Mouse (Mus musculus) kidney, embryonic 15.5 days (tissue): Measurements from ENCODE around the gene Fjx1. TPM values are rescaled to one million over a fixed set of nuclear protein-coding genes. Genes with fewer than 3 reads are reported as not detected.

Source experiments
- ATAC-seq: fragments of 200-750 bp; cut with Nextera tagmentation; replicated peaks from 2 replicates; pipeline ENCODE4 v1.8.0; 2017; ENCODE audit warnings: moderate TSS enrichment; ENCODE audit not compliant: low FRiP score
- H3K27ac ChIP-seq: fragments of 300-500 bp; sonication (generic); 2 replicates; pipeline ENCODE4 v1.5.1; 2015; ENCODE audit warnings: mild to moderate bottlenecking, inconsistent platforms
- H3K27me3 ChIP-seq: fragments of 300-500 bp; sonication (generic); 2 replicates; pipeline ENCODE4 v1.6.1; 2015; ENCODE audit warnings: inconsistent platforms
- H3K36me3 ChIP-seq: fragments of 300-500 bp; sonication (generic); 2 replicates; pipeline ENCODE4 v1.6.1; 2015; ENCODE audit warnings: inconsistent platforms
- H3K4me1 ChIP-seq: fragments of 300-500 bp; sonication (generic); 2 replicates; pipeline ENCODE4 v1.6.1; 2015; ENCODE audit warnings: inconsistent platforms
- H3K4me2 ChIP-seq: fragments of 300-500 bp; sonication (generic); 2 replicates; pipeline ENCODE4 v1.6.1; 2015; ENCODE audit warnings: moderate library complexity, mild to moderate bottlenecking, inconsistent platforms
- H3K4me3 ChIP-seq: fragments of 300-500 bp; sonication (generic); replicated peaks from 2 replicates; pipeline ENCODE4 v1.5.1; 2015; ENCODE audit warnings: mild to moderate bottlenecking, inconsistent platforms
- H3K9ac ChIP-seq: fragments of 300-500 bp; sonication (generic); 2 replicates; pipeline ENCODE4 v1.6.1; 2015; ENCODE audit warnings: mild to moderate bottlenecking, inconsistent platforms
- H3K9me3 ChIP-seq: fragments of 300-500 bp; sonication (generic); replicated peaks from 2 replicates; pipeline ENCODE4 v1.6.1; 2016; ENCODE audit warnings: inconsistent platforms
- WGBS: fragments of 180-500 bp; shearing (Covaris S2); methylation state at CpG from one replicate; pipeline ENCODE4 v1.1.7; 2015; ENCODE audit warnings: mixed read lengths; 5-methylcytosine and 5-hydroxymethylcytosine counted together
- polyA plus RNA-seq: library from polyadenylated mRNA; unstranded; fragments of >200 nt; fragmentation: Nextera tagmentation; extraction: Ambion mirVana; gene quantifications from 2 replicates; pipeline ENCODE4 v1.2.1, GENCODE M21; 2015

Fjx1 gene
- polyA plus RNA-seq: 11.1 and 11.3 TPM in 2 replicates

- peak within 1 kb of the TSS; percentile 95 for H3K4me2 ChIP-seq
- H3K36me3 ChIP-seq: no peaks in the 10 kb centered on the region
These were observed at the start of gene Fjx1 for GRCm38 (mm10) chr2:102451671-102452549. Fjx1 (minus strand) TSS chr2:102452499.

GRCm38 (mm10) chr2:102500001-102500689 is 47.8 kb upstream of the Fjx1 start:
- Histone ChIP-seq H3K9ac (no peak overlapping the region), H3K27ac (no peak overlapping the region), H3K4me2 (no peak overlapping the region), H3K27me3 (no peaks in the 10 kb centered on the region), H3K9me3 (no peaks in the 10 kb centered on the region), H3K4me1 (no peaks in the 10 kb centered on the region), H3K36me3 (no peaks in the 10 kb centered on the region), H3K4me3 (no peak overlapping the region)
- WGBS: 23% methylated on average over 4 of the region's 4 CpGs
- no peak for ATAC-seq

More at GRCm38 (mm10) chr2:102451671-102452549, at the start of gene Fjx1:
- H3K9me3 ChIP-seq: no peaks in the 10 kb centered on the region
- ATAC-seq: peak; percentile 80
- under 1% methylated on average over 39 of the region's 49 CpGs for WGBS
- H3K4me3 ChIP-seq: peak within 1 kb of the TSS; percentile 83
- H3K4me1 ChIP-seq: peaks cover 56% of the 10 kb centered on the region
- H3K27me3 ChIP-seq: peaks cover 25% of the 10 kb centered on the region
- H3K9ac ChIP-seq: peak within 1 kb of the TSS; percentile 81
- H3K27ac ChIP-seq: peak within 1 kb of the TSS; percentile 87

GRCm38 (mm10) chr2:102480738-102481137 is 28.4 kb upstream of the Fjx1 start:
- Histone ChIP-seq H3K4me3 (no peak overlapping the region), H3K36me3 (no peaks in the 10 kb centered on the region), H3K4me2 (no peak overlapping the region), H3K27me3 (no peaks in the 10 kb centered on the region), H3K9ac (no peak overlapping the region), H3K4me1 (0 out of 2 replicates have a peak, but pooled peaks cover 2% of the 10 kb centered on the region), H3K9me3 (no peaks in the 10 kb centered on the region), H3K27ac (no peak overlapping the region)
- 51% methylated on average over 3 of the region's 3 CpGs for WGBS
- no peak for ATAC-seq

- Histone ChIP-seq H3K9me3 (no peaks in the 10 kb centered on the region), H3K4me1 (0 out of 2 replicates have a peak, but pooled peaks cover under 1% of the 10 kb centered on the region), H3K9ac (no peak overlapping the region), H3K4me3 (no peak overlapping the region), H3K4me2 (no peak overlapping the region), H3K27me3 (no peaks in the 10 kb centered on the region), H3K36me3 (no peaks in the 10 kb centered on the region), H3K27ac (no peak overlapping the region)
- WGBS: 81% methylated on average over 2 of the region's 2 CpGs
- no peak for ATAC-seq
These were observed 23.8 kb upstream of the Fjx1 start for GRCm38 (mm10) chr2:102476101-102476500.

- no peak overlapping the region for H3K4me2 ChIP-seq
- no peak overlapping the region for H3K4me3 ChIP-seq
- ATAC-seq: no peak
- H3K9ac ChIP-seq: no peak overlapping the region
- no peaks in the 10 kb centered on the region for H3K36me3 ChIP-seq
- H3K9me3 ChIP-seq: no peaks in the 10 kb centered on the region
- no peaks in the 10 kb centered on the region for H3K27me3 ChIP-seq
- H3K4me1 ChIP-seq: peaks cover 6% of the 10 kb centered on the region; the same call in 1 of the 2 replicates
- 78% methylated on average over 3 of the region's 3 CpGs for WGBS
- H3K27ac ChIP-seq: no peak overlapping the region
These were observed 16.3 kb upstream of the Fjx1 start for GRCm38 (mm10) chr2:102468645-102469044.

- peak overlapping the region; percentile 57 for H3K27ac ChIP-seq
- no peak overlapping the region for H3K4me2 ChIP-seq
- WGBS: 63% methylated on average over 2 of the region's 2 CpGs
- no peak overlapping the region for H3K4me3 ChIP-seq
- no peak for ATAC-seq
- H3K27me3 ChIP-seq: peaks cover 4% of the 10 kb centered on the region
- H3K9ac ChIP-seq: no peak overlapping the region
- H3K36me3 ChIP-seq: no peaks in the 10 kb centered on the region
- peaks cover 6% of the 10 kb centered on the region; the same call in 1 of the 2 replicates for H3K4me1 ChIP-seq
- no peaks in the 10 kb centered on the region for H3K9me3 ChIP-seq
These were observed 12.0 kb upstream of the Fjx1 start for GRCm38 (mm10) chr2:102464342-102464732.

- no peak overlapping the region for H3K4me3 ChIP-seq
- peak overlapping the region; percentile 5; the same call in 1 of the 2 replicates for H3K4me2 ChIP-seq
- WGBS: 22% methylated on average over 12 of the region's 12 CpGs
- H3K27ac ChIP-seq: peak overlapping the region; percentile 57
- ATAC-seq: peak; percentile 74
- H3K27me3 ChIP-seq: peaks cover 10% of the 10 kb centered on the region
- no peak overlapping the region for H3K9ac ChIP-seq
- peaks cover 6% of the 10 kb centered on the region; the same call in 1 of the 2 replicates for H3K4me1 ChIP-seq
- no peaks in the 10 kb centered on the region for H3K9me3 ChIP-seq
- no peaks in the 10 kb centered on the region for H3K36me3 ChIP-seq
These were observed 11.5 kb upstream of the Fjx1 start for GRCm38 (mm10) chr2:102463587-102464341.

GRCm38 (mm10) chr2:102461491-102461890 is 9.2 kb upstream of the Fjx1 start:
- peaks cover 31% of the 10 kb centered on the region for H3K27me3 ChIP-seq
- no peak overlapping the region for H3K4me3 ChIP-seq
- no peak overlapping the region for H3K27ac ChIP-seq
- H3K36me3 ChIP-seq: no peaks in the 10 kb centered on the region
- no peak for ATAC-seq
- 88% methylated on average over 1 of the region's 1 CpGs for WGBS
- peaks cover 6% of the 10 kb centered on the region; the same call in 1 of the 2 replicates for H3K4me1 ChIP-seq
- H3K9ac ChIP-seq: no peak overlapping the region
- no peak overlapping the region for H3K4me2 ChIP-seq
- H3K9me3 ChIP-seq: no peaks in the 10 kb centered on the region

- Histone ChIP-seq H3K9me3 (no peaks in the 10 kb centered on the region), H3K27me3 (peaks cover 49% of the 10 kb centered on the region), H3K36me3 (no peaks in the 10 kb centered on the region), H3K9ac (no peak overlapping the region), H3K4me3 (no peak overlapping the region), H3K4me2 (no peak overlapping the region), H3K4me1 (peaks cover 28% of the 10 kb centered on the region), H3K27ac (no peak overlapping the region)
- no peak for ATAC-seq
- WGBS: 87% methylated on average over 1 of the region's 1 CpGs
These were observed 2.8 kb upstream of the Fjx1 start for GRCm38 (mm10) chr2:102455126-102455525.

- H3K4me3 ChIP-seq: no peak overlapping the region
- no peaks in the 10 kb centered on the region for H3K9me3 ChIP-seq
- no peak overlapping the region for H3K4me2 ChIP-seq
- ATAC-seq: no peak
- H3K27me3 ChIP-seq: peaks cover 37% of the 10 kb centered on the region
- no peaks in the 10 kb centered on the region for H3K36me3 ChIP-seq
- 17% methylated on average over 3 of the region's 3 CpGs for WGBS
- H3K4me1 ChIP-seq: peaks cover 42% of the 10 kb centered on the region
- no peak overlapping the region for H3K27ac ChIP-seq
- H3K9ac ChIP-seq: no peak overlapping the region
These were observed 1.1 kb upstream of the Fjx1 start for GRCm38 (mm10) chr2:102453447-102453846.

- H3K36me3 ChIP-seq: no peaks in the 10 kb centered on the region
- H3K4me2 ChIP-seq: peak overlapping the region; percentile 95
- H3K27ac ChIP-seq: peak overlapping the region; percentile 87
- H3K4me3 ChIP-seq: peak overlapping the region; percentile 83
- peaks cover 62% of the 10 kb centered on the region for H3K4me1 ChIP-seq
- H3K9ac ChIP-seq: peak overlapping the region; percentile 81
- H3K9me3 ChIP-seq: no peaks in the 10 kb centered on the region
- peaks cover 19% of the 10 kb centered on the region for H3K27me3 ChIP-seq
- peak; percentile 52 for ATAC-seq
- under 1% methylated on average over 109 of the region's 109 CpGs for WGBS
These were observed 1.3 kb downstream of the Fjx1 start for GRCm38 (mm10) chr2:102450761-102451670.
